Comparison of ENCODE assay signal across 9 mouse cellular contexts in the genomic region with DNA sequence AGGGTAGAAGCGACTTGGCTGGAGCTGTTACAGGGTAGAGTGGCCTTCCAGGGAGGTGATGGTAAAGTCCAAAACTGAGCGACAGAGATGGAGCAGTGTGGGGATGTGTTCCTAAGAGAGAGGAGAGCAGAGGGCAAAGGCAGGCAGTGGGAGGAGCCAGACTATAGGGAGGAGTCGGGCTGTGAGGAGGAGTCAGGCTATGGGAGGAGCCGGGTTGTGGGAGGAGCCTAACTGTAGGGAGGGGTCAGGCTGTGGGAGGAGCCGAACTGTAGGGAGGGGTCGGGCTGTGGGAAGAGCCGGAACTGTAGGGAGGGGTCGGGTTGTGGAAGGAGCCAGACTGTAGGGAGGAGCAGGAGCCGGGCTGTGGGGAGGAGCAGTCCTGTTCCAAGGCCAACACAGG.
A peak's percentile ranks its signal among the peaks of the same experiment; 100 is the strongest.
DNase-seq lines count a peak whose midpoint lies in the region; ATAC-seq and TF ChIP-seq lines count a peak whose summit lies in the region.
"Had no signal": no experiment of that assay in that cellular context is flagged by ENCODE, and none has a peak within 500 bp of the region (broad histone marks: within the 10 kb centered on the region; RNA-seq: fewer than 3 reads in every experiment).

No protein-coding gene starts in this region.

- peaks cover 0 to 12% of the 10 kb centered on the region in 2 experiments; a peak in 2 of 4 replicates for H3K4me1 ChIP-seq in CH12.LX (ENCODE audit: control insufficient read depth in 1 of 2, insufficient read depth in 2 of 2)
- H3K4me1 ChIP-seq in intestine, embryonic 14.5 days (replicated peaks; ENCODE audit: control insufficient read depth, insufficient read depth, low read length), result no peaks in the 10 kb centered on the region
- no peaks in the 10 kb centered on the region for H3K4me1 ChIP-seq in liver, embryonic 14.5 days (replicated peaks; ENCODE audit: control insufficient read depth in 2 of 2, insufficient read depth in 2 of 2, low read length in 1 of 2)
- H3K4me1 ChIP-seq: embryonic facial prominence, embryonic 15.5 days had no signal

- ATAC-seq in intestine, embryonic 14.5 days (replicated peaks; ENCODE audit: low FRiP score, low TSS enrichment, low read depth), result peak; percentile 57; the same call in 1 of the 2 replicates
- ATAC-seq in liver, embryonic 14.5 days (ENCODE audit: insufficient read depth), result peak; percentile 37; the same call in 1 of the 2 replicates

- H3K4me3 ChIP-seq in CH12.LX (replicated peaks in 1 of 3; ENCODE audit: low read depth in 2 of 3, low read length in 2 of 3, poor library complexity in 1 of 3), result no peak overlapping the region
- H3K4me3 ChIP-seq in intestine, embryonic 14.5 days (ENCODE audit: low read depth, low read length), result no peak overlapping the region
- H3K4me3 ChIP-seq in liver, embryonic 14.5 days (ENCODE audit: insufficient read depth in 1 of 2, low read depth in 2 of 2, low read length in 2 of 2), result no peak overlapping the region
- H3K4me3 ChIP-seq in left cerebral cortex, adult 2 months, result no peak overlapping the region
- H3K4me3 ChIP-seq: embryonic facial prominence, embryonic 15.5 days had no signal

- H3K27ac ChIP-seq in CH12.LX (ENCODE audit: insufficient read depth, low read depth), result no peak overlapping the region
- no peak overlapping the region for H3K27ac ChIP-seq in intestine, embryonic 14.5 days (ENCODE audit: low read depth)
- H3K27ac ChIP-seq in liver, embryonic 14.5 days, result no peak overlapping the region
- no peak overlapping the region for H3K27ac ChIP-seq in left cerebral cortex, adult 2 months
- H3K27ac ChIP-seq: embryonic facial prominence, embryonic 15.5 days had no signal

- dilution Hi-C loops in CH12.LX (cut with MboI; ENCODE audit: extremely low pct_ligation_motif_present, extremely low pct_unique_long_range_greater_than_20kb, low sequenced_read_pairs), result no loop called here

- H3K27me3 ChIP-seq in CH12.LX (replicated peaks), result no peaks in the 10 kb centered on the region
- H3K27me3 ChIP-seq in intestine, embryonic 14.5 days (replicated peaks; ENCODE audit: control insufficient read depth, insufficient read depth, low read length), result no peaks in the 10 kb centered on the region
- H3K27me3 ChIP-seq in liver, embryonic 14.5 days (ENCODE audit: control insufficient read depth, insufficient read depth, low read length), result no peaks in the 10 kb centered on the region
- H3K27me3 ChIP-seq: embryonic facial prominence, embryonic 15.5 days had no signal

- DNase-seq in heart, adult 11 months, result peak; percentile 89
- no peak for DNase-seq in heart, adult 9 months (ENCODE audit: low spot score in 2 of 2)
- DNase-seq in CH12.LX (ENCODE audit: extremely low read depth), result peak; percentile 14
- no peak for DNase-seq in intestine, embryonic 14.5 days (ENCODE audit: low spot score)
- no peak for DNase-seq in liver, embryonic 14.5 days (ENCODE audit: low read depth in 3 of 3, low spot score in 3 of 3)
- no peak for DNase-seq in spleen, adult 18-20 months
- DNase-seq in left cerebral cortex, adult 2 months (ENCODE audit: extremely low spot score in 1 of 2, low spot score in 2 of 2), result no peak
- no peak for DNase-seq in cerebellum, adult 9-10 months

- no peak for TF ChIP-seq RAD21 in CH12.LX (IDR thresholded peaks at IDR 0.05; ENCODE audit: low read depth, low read length)

- no peak for TF ChIP-seq CTCF in CH12.LX (conservative IDR thresholded peaks at IDR 0.05 in 1 of 2, IDR thresholded peaks at IDR 0.05 in 1 of 2; ENCODE audit: low read depth in 2 of 2, low read length in 2 of 2)
- no peak for TF ChIP-seq CTCF in liver, embryonic 14.5 days (IDR thresholded peaks at IDR 0.05; ENCODE audit: low read depth)
- no peak for TF ChIP-seq CTCF in left cerebral cortex, adult 2 months (IDR thresholded peaks at IDR 0.05)

- in situ Hi-C loops in CH12.LX (cut with MboI; ENCODE audit: low pct_ligation_motif_present, low pct_unique_long_range_greater_than_20kb, low sequenced_read_pairs), result no loop called here

- intact Hi-C loops in left cerebral cortex, adult 2 months (cut with DNase I), result no loop called here

- TF ChIP-seq POLR2A in CH12.LX (IDR thresholded peaks at IDR 0.05; ENCODE audit: low read depth, low read length), result no peak

- WGBS in intestine, embryonic 14.5 days, result 41% methylated on average over 9 of the region's 9 CpGs
- WGBS in liver, embryonic 14.5 days (ENCODE audit: insufficient replicate concordance), result 22% methylated on average over 9 of the region's 9 CpGs

- H3K9ac ChIP-seq in CH12.LX (ENCODE audit: insufficient read depth, low read depth), result no peak overlapping the region
- H3K9ac ChIP-seq in intestine, embryonic 14.5 days (ENCODE audit: low read length), result no peak overlapping the region
- H3K9ac ChIP-seq in liver, embryonic 14.5 days (replicated peaks), result no peak overlapping the region
- H3K9ac ChIP-seq: embryonic facial prominence, embryonic 15.5 days had no signal

- H3K9me3 ChIP-seq in CH12.LX (replicated peaks; ENCODE audit: low read length), result no peaks in the 10 kb centered on the region
- no peaks in the 10 kb centered on the region for H3K9me3 ChIP-seq in intestine, embryonic 14.5 days (ENCODE audit: control insufficient read depth, low read length)
- H3K9me3 ChIP-seq in liver, embryonic 14.5 days (ENCODE audit: control insufficient read depth, low read length), result no peaks in the 10 kb centered on the region
- H3K9me3 ChIP-seq: embryonic facial prominence, embryonic 15.5 days had no signal

- H3K4me2 ChIP-seq in CH12.LX (ENCODE audit: insufficient read depth, low read depth, poor library complexity, severe bottlenecking), result no peak overlapping the region
- no peak overlapping the region for H3K4me2 ChIP-seq in intestine, embryonic 14.5 days (ENCODE audit: low read length)
- H3K4me2 ChIP-seq in liver, embryonic 14.5 days (ENCODE audit: low read depth), result no peak overlapping the region
- H3K4me2 ChIP-seq: embryonic facial prominence, embryonic 15.5 days had no signal

- H3K79me2 ChIP-seq in CH12.LX (replicated peaks; ENCODE audit: control insufficient read depth, extremely low read depth, insufficient read depth, poor library complexity, severe bottlenecking), result no peaks in the 10 kb centered on the region

- no peak for TF ChIP-seq EP300 in CH12.LX (IDR thresholded peaks at IDR 0.05; ENCODE audit: low read length)
- TF ChIP-seq EP300 in liver, embryonic 14.5 days (IDR thresholded peaks at IDR 0.05; ENCODE audit: low read depth), result no peak

- peaks cover 0 to 83% of the 10 kb centered on the region in 2 experiments for H3K36me3 ChIP-seq in CH12.LX (replicated peaks in 1 of 2; ENCODE audit: control insufficient read depth in 1 of 2, insufficient read depth in 1 of 2, low read length in 1 of 2)
- peaks cover 17% of the 10 kb centered on the region; the same call in 1 of the 2 replicates for H3K36me3 ChIP-seq in intestine, embryonic 14.5 days (ENCODE audit: control insufficient read depth, insufficient read depth, low read length)
- no peaks in the 10 kb centered on the region for H3K36me3 ChIP-seq in liver, embryonic 14.5 days (replicated peaks; ENCODE audit: control insufficient read depth, insufficient read depth, low read depth)

TF ChIP-seq in CH12.LX, 34 proteins besides CTCF, POLR2A, EP300 and RAD21:
- TF ChIP-seq MYC (IDR thresholded peaks at IDR 0.05; ENCODE audit: low read depth, low read length), result no peak
- no peak for TF ChIP-seq TCF12 (IDR thresholded peaks at IDR 0.05; ENCODE audit: low read depth, low read length)
- no peak for TF ChIP-seq ZMIZ1 (IDR thresholded peaks at IDR 0.05; ENCODE audit: low read depth, low read length)

Comparison
In these comparisons a context has a peak if more than half of its experiments do, and no peak if none do; other contexts are left out.
1. DNase-seq: peak in heart, adult 11 months (single experiment) and CH12.LX (single experiment); none in heart, adult 9 months (0 of 2), intestine, embryonic 14.5 days (single experiment), liver, embryonic 14.5 days (0 of 3), spleen, adult 18-20 months (0 of 2), left cerebral cortex, adult 2 months (0 of 2) and cerebellum, adult 9-10 months (single experiment).